Mouse (Mus musculus) spleen, adult 2 months (tissue): ENCODE data around the gene Med12l.

Experiments
- CTCF ChIP-seq: fragments of 200-500 bp; IDR thresholded peaks from 2 replicates; pipeline ENCODE4 v1.5.1; 2011; ENCODE audit warnings: mild to moderate bottlenecking, inconsistent platforms; ENCODE audit not compliant: insufficient read depth, insufficient read length, insufficient replicate concordance; ENCODE audit errors: extremely low read depth
- POLR2A ChIP-seq: fragments of 200-500 bp; IDR thresholded peaks from 2 replicates; pipeline ENCODE4 v1.6.1; 2011; ENCODE audit warnings: low read depth, low read length, inconsistent platforms

GRCm38 (mm10) chr3:59092702-59093101 lies 87.1 kb downstream of the Med12l start:
- no peak for TF ChIP-seq CTCF
- TF ChIP-seq POLR2A: no peak
